Mouse (Mus musculus): ENCODE data around the gene Dctd. TPM values are rescaled to one million over a fixed set of nuclear protein-coding genes. Genes with fewer than 3 reads are reported as not detected.
"Not testable (repeated sequence)": the region's sequence is repeated elsewhere in the genome, so short reads cannot be mapped to it uniquely, and the experiment has no call there.

Dctd gene
- polyA plus RNA-seq, 1 experiment from 2014 or later: 46.3 TPM

- no peak for ATAC-seq (ENCODE audit: low FRiP score, low TSS enrichment)
- no peaks in the 10 kb centered on the region for H3K36me3 ChIP-seq (ENCODE audit: control insufficient read depth, insufficient read depth, low read length)
- peaks cover 22% of the 10 kb centered on the region for H3K4me1 ChIP-seq (ENCODE audit: control insufficient read depth, insufficient read depth, low read length)
- WGBS: 30% methylated on average over 10 of the region's 10 CpGs
- H3K27me3 ChIP-seq (ENCODE audit: control insufficient read depth, insufficient read depth, low read length): no peaks in the 10 kb centered on the region; the same call in 1 of the 2 replicates
- H3K27ac ChIP-seq (ENCODE audit: low read depth, low read length): no peak overlapping the region; the same call in 1 of the 2 replicates
- no peak overlapping the region for H3K9ac ChIP-seq (ENCODE audit: low read depth, low read length)
- peaks cover 7% of the 10 kb centered on the region; the same call in 1 of the 2 replicates for H3K9me3 ChIP-seq (ENCODE audit: control insufficient read depth, low read length)
- no peak overlapping the region for H3K4me3 ChIP-seq (ENCODE audit: low read length)
- H3K4me2 ChIP-seq (replicated peaks; ENCODE audit: low read depth, low read length): no peak overlapping the region
These were observed 58.8 kb downstream of the Dctd start for GRCm38 (mm10) chr8:48157718-48158117.

- H3K4me2 ChIP-seq (replicated peaks; ENCODE audit: low read depth, low read length): no peak overlapping the region
- no peaks in the 10 kb centered on the region for H3K36me3 ChIP-seq (ENCODE audit: control insufficient read depth, insufficient read depth, low read length)
- 5% methylated on average over 15 of the region's 15 CpGs for WGBS
These were observed 59.8 kb downstream of the Dctd start for GRCm38 (mm10) chr8:48158560-48159217.

GRCm38 (mm10) chr8:48177406-48177805, 78.5 kb downstream of the Dctd start:
- no peak for ATAC-seq (ENCODE audit: low FRiP score, low TSS enrichment)
- Histone ChIP-seq H3K27me3 (ENCODE audit: control insufficient read depth, insufficient read depth, low read length) (no peaks in the 10 kb centered on the region), H3K4me3 (ENCODE audit: low read length) (no peak overlapping the region), H3K27ac (ENCODE audit: low read depth, low read length) (no peak overlapping the region), H3K4me1 (ENCODE audit: control insufficient read depth, insufficient read depth, low read length) (no peaks in the 10 kb centered on the region), H3K9ac (ENCODE audit: low read depth, low read length) (no peak overlapping the region), H3K4me2 (replicated peaks; ENCODE audit: low read depth, low read length) (no peak overlapping the region), H3K9me3 (ENCODE audit: control insufficient read depth, low read length) (no peaks in the 10 kb centered on the region; the same call in 1 of the 2 replicates), H3K36me3 (ENCODE audit: control insufficient read depth, insufficient read depth, low read length) (no peaks in the 10 kb centered on the region)
- 84% methylated on average over 4 of the region's 4 CpGs for WGBS

More at GRCm38 (mm10) chr8:48158560-48159217, 59.8 kb downstream of the Dctd start:
- Histone ChIP-seq H3K9me3 (ENCODE audit: control insufficient read depth, low read length) (peaks cover 7% of the 10 kb centered on the region; the same call in 1 of the 2 replicates), H3K27ac (ENCODE audit: low read depth, low read length) (peak overlapping the region; percentile 39; the same call in 1 of the 2 replicates), H3K27me3 (ENCODE audit: control insufficient read depth, insufficient read depth, low read length) (no peaks in the 10 kb centered on the region; the same call in 1 of the 2 replicates), H3K9ac (ENCODE audit: low read depth, low read length) (no peak overlapping the region), H3K4me1 (ENCODE audit: control insufficient read depth, insufficient read depth, low read length) (peaks cover 12% of the 10 kb centered on the region), H3K4me3 (ENCODE audit: low read length) (no peak overlapping the region)
- peak; percentile 63 for ATAC-seq (ENCODE audit: low FRiP score, low TSS enrichment)

- H3K9ac ChIP-seq (ENCODE audit: low read depth, low read length): no peak overlapping the region
- H3K4me1 ChIP-seq (ENCODE audit: control insufficient read depth, insufficient read depth, low read length): no peaks in the 10 kb centered on the region
- H3K27ac ChIP-seq (ENCODE audit: low read depth, low read length): no peak overlapping the region
- no peaks in the 10 kb centered on the region for H3K36me3 ChIP-seq (ENCODE audit: control insufficient read depth, insufficient read depth, low read length)
- no peaks in the 10 kb centered on the region; the same call in 1 of the 2 replicates for H3K9me3 ChIP-seq (ENCODE audit: control insufficient read depth, low read length)
- H3K4me3 ChIP-seq (ENCODE audit: low read length): no peak overlapping the region
- H3K4me2 ChIP-seq (replicated peaks; ENCODE audit: low read depth, low read length): no peak overlapping the region
- 100% methylated on average over 1 of the region's 1 CpGs for WGBS
- ATAC-seq (ENCODE audit: low FRiP score, low TSS enrichment): no peak
- H3K27me3 ChIP-seq (ENCODE audit: control insufficient read depth, insufficient read depth, low read length): no peaks in the 10 kb centered on the region
These were observed 79.0 kb downstream of the Dctd start for GRCm38 (mm10) chr8:48177876-48178275.

GRCm38 (mm10) chr8:48178993-48179392, 80.1 kb downstream of the Dctd start:
- ATAC-seq (ENCODE audit: low FRiP score, low TSS enrichment): no peak
- Histone ChIP-seq H3K27me3 (ENCODE audit: control insufficient read depth, insufficient read depth, low read length) (no peaks in the 10 kb centered on the region), H3K9ac (ENCODE audit: low read depth, low read length) (no peak overlapping the region), H3K4me3 (ENCODE audit: low read length) (no peak overlapping the region), H3K36me3 (ENCODE audit: control insufficient read depth, insufficient read depth, low read length) (no peaks in the 10 kb centered on the region), H3K27ac (ENCODE audit: low read depth, low read length) (no peak overlapping the region), H3K4me1 (ENCODE audit: control insufficient read depth, insufficient read depth, low read length) (no peaks in the 10 kb centered on the region), H3K4me2 (replicated peaks; ENCODE audit: low read depth, low read length) (no peak overlapping the region), H3K9me3 (ENCODE audit: control insufficient read depth, low read length) (no peaks in the 10 kb centered on the region; the same call in 1 of the 2 replicates)
- WGBS: 40% methylated on average over 4 of the region's 4 CpGs

- H3K4me1 ChIP-seq (ENCODE audit: control insufficient read depth, insufficient read depth, low read length); H3K36me3 ChIP-seq (ENCODE audit: control insufficient read depth, insufficient read depth, low read length); H3K4me2 ChIP-seq (replicated peaks; ENCODE audit: low read depth, low read length); H3K4me3 ChIP-seq (ENCODE audit: low read length); H3K9ac ChIP-seq (ENCODE audit: low read depth, low read length); H3K27ac ChIP-seq (ENCODE audit: low read depth, low read length); H3K27me3 ChIP-seq (ENCODE audit: control insufficient read depth, insufficient read depth, low read length); ATAC-seq (ENCODE audit: low FRiP score, low TSS enrichment); H3K9me3 ChIP-seq (ENCODE audit: control insufficient read depth, low read length): not testable (repeated sequence)
- 79% methylated on average over 9 of the region's 9 CpGs for WGBS
These were observed 81.3 kb downstream of the Dctd start for GRCm38 (mm10) chr8:48180146-48180545.

GRCm38 (mm10) chr8:48181000-48181399, 82.1 kb downstream of the Dctd start:
- Histone ChIP-seq H3K9me3 (ENCODE audit: control insufficient read depth, low read length) (no peaks in the 10 kb centered on the region; the same call in 1 of the 2 replicates), H3K27ac (ENCODE audit: low read depth, low read length) (no peak overlapping the region), H3K4me1 (ENCODE audit: control insufficient read depth, insufficient read depth, low read length) (no peaks in the 10 kb centered on the region), H3K4me3 (ENCODE audit: low read length) (no peak overlapping the region), H3K4me2 (replicated peaks; ENCODE audit: low read depth, low read length) (no peak overlapping the region), H3K9ac (ENCODE audit: low read depth, low read length) (no peak overlapping the region), H3K27me3 (ENCODE audit: control insufficient read depth, insufficient read depth, low read length) (no peaks in the 10 kb centered on the region), H3K36me3 (ENCODE audit: control insufficient read depth, insufficient read depth, low read length) (no peaks in the 10 kb centered on the region)
- WGBS: 95% methylated on average over 3 of the region's 3 CpGs
- ATAC-seq (ENCODE audit: low FRiP score, low TSS enrichment): no peak

- Histone ChIP-seq H3K4me2 (replicated peaks; ENCODE audit: low read depth, low read length) (no peak overlapping the region), H3K9me3 (ENCODE audit: control insufficient read depth, low read length) (no peaks in the 10 kb centered on the region; the same call in 1 of the 2 replicates), H3K9ac (ENCODE audit: low read depth, low read length) (no peak overlapping the region), H3K36me3 (ENCODE audit: control insufficient read depth, insufficient read depth, low read length) (no peaks in the 10 kb centered on the region), H3K27ac (ENCODE audit: low read depth, low read length) (no peak overlapping the region), H3K4me1 (ENCODE audit: control insufficient read depth, insufficient read depth, low read length) (no peaks in the 10 kb centered on the region), H3K4me3 (ENCODE audit: low read length) (no peak overlapping the region), H3K27me3 (ENCODE audit: control insufficient read depth, insufficient read depth, low read length) (no peaks in the 10 kb centered on the region)
- ATAC-seq (ENCODE audit: low FRiP score, low TSS enrichment): no peak
- WGBS: 88% methylated on average over 7 of the region's 7 CpGs
These were observed 84.9 kb downstream of the Dctd start for GRCm38 (mm10) chr8:48183758-48184157.

GRCm38 (mm10) chr8:48188586-48188985, 89.7 kb downstream of the Dctd start:
- Histone ChIP-seq H3K36me3 (ENCODE audit: control insufficient read depth, insufficient read depth, low read length) (no peaks in the 10 kb centered on the region), H3K27ac (ENCODE audit: low read depth, low read length) (no peak overlapping the region), H3K27me3 (ENCODE audit: control insufficient read depth, insufficient read depth, low read length) (no peaks in the 10 kb centered on the region), H3K4me3 (ENCODE audit: low read length) (no peak overlapping the region), H3K9me3 (ENCODE audit: control insufficient read depth, low read length) (no peaks in the 10 kb centered on the region), H3K4me2 (replicated peaks; ENCODE audit: low read depth, low read length) (no peak overlapping the region), H3K9ac (ENCODE audit: low read depth, low read length) (no peak overlapping the region), H3K4me1 (ENCODE audit: control insufficient read depth, insufficient read depth, low read length) (no peaks in the 10 kb centered on the region)
- WGBS: 96% methylated on average over 12 of the region's 12 CpGs
- no peak for ATAC-seq (ENCODE audit: low FRiP score, low TSS enrichment)
